ENCODE assay signal across 9 mouse cellular contexts in the genomic region with DNA sequence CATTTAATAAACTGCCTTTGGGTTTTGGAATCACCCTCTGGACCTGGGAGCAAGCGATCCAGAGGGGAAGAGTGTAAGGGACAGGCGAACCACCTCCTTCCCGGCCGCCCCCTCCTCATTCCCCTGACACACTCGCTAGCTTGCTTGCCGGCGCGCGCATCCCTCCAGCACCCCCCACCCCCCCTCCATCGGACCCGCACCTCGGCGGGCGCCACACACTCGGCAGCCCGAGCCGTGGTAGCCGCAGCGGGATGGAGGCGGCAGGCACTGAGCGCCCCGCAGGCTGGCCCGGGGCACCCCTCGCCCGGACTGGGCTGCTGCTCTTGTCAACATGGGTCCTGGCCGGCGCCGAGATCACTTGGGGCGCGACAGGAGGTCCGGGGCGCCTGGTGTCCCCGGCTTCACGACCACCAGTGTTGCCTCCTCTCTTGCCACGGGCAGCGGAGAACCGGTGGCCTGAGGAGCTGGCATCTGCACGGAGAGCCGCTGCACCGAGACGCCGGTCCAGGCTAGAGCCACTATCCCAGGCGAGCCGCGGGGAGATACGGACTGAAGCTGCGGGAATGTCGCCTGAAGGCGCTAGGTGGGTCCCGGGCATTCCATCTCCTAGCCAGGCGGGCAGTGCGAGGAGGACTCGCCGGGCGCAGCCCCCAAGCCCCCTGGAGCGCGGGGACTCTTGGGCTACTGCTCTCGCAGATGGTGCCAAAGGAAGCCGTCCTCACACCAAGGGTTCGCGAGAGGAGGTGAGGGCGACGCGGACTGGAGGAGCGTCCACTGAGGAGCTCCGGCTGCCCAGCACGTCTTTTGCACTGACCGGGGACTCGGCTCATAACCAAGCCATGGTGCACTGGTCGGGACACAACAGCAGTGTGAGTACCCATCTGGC. TPM values are rescaled to one million over a fixed set of nuclear protein-coding genes. Genes with fewer than 3 reads are reported as not detected.
DNase-seq lines count a peak whose midpoint lies in the region; ATAC-seq lines count a peak whose summit lies in the region.
"Had no signal": no experiment of that assay in that cellular context is flagged by ENCODE, and none has a peak within 500 bp of the region (broad histone marks: within the 10 kb centered on the region; RNA-seq: fewer than 3 reads in every experiment).

A gene (plus strand): TSS at position 97 of the 886 bp plus-strand sequence.

- no peaks in the 10 kb centered on the region for H3K36me3 ChIP-seq in heart, embryonic 12.5 days
- no peaks in the 10 kb centered on the region for H3K36me3 ChIP-seq in neural tube, embryonic 13.5 days

- peak within 1 kb of the TSS; percentile 65 for H3K9ac ChIP-seq in heart, embryonic 12.5 days
- peak within 1 kb of the TSS; percentile 83 for H3K9ac ChIP-seq in neural tube, embryonic 13.5 days

- intact Hi-C loops in heart, postnatal 10 days (cut with DNase I) = loop anchor here (2.0 kb wide), 1 partner anchor 185 kb away; no protein-coding TSS in a partner anchor
- intact Hi-C loops in left cerebral cortex, postnatal 4 days (cut with DNase I) = loop anchor here (2.0 to 10.0 kb wide), 2 partner anchors 187 to 1059 kb away; no protein-coding TSS in a partner anchor

- ATAC-seq in heart, embryonic 12.5 days (ENCODE audit: insufficient number of reproducible peaks, low FRiP score) = peak; percentile 65
- ATAC-seq in frontal cortex, adult (ENCODE audit: low TSS enrichment) = peak; percentile 31
- ATAC-seq in neural tube, embryonic 13.5 days (ENCODE audit: low read depth) = peak; percentile 74
- ATAC-seq in erythroblast, adult 5-6 weeks (replicated peaks; ENCODE audit: low FRiP score, poor library complexity, severe bottlenecking) = no peak

- H3K27ac ChIP-seq in heart, embryonic 12.5 days (ENCODE audit: poor library complexity, severe bottlenecking) = no peak within 1 kb of the TSS
- peak within 1 kb of the TSS; percentile 87 for H3K27ac ChIP-seq in neural tube, embryonic 13.5 days (replicated peaks)

- H3K4me1 ChIP-seq in heart, embryonic 12.5 days (replicated peaks) = peaks cover 24% of the 10 kb centered on the region
- H3K4me1 ChIP-seq in neural tube, embryonic 13.5 days (replicated peaks) = peaks cover 54% of the 10 kb centered on the region

- peak within 1 kb of the TSS; percentile 100 for H3K4me2 ChIP-seq in heart, embryonic 12.5 days
- peak within 1 kb of the TSS; percentile 96 for H3K4me2 ChIP-seq in neural tube, embryonic 13.5 days

- peaks cover 75% of the 10 kb centered on the region for H3K27me3 ChIP-seq in heart, embryonic 12.5 days (replicated peaks)
- peaks cover 30% of the 10 kb centered on the region for H3K27me3 ChIP-seq in neural tube, embryonic 13.5 days
- H3K27me3 ChIP-seq: CH12.LX had no signal

- WGBS in heart, embryonic 12.5 days = under 1% methylated on average over 70 of the region's 70 CpGs
- WGBS in neural tube, embryonic 13.5 days = under 1% methylated on average over 70 of the region's 70 CpGs

- H3K9me3 ChIP-seq in heart, embryonic 12.5 days (replicated peaks) = no peaks in the 10 kb centered on the region
- no peaks in the 10 kb centered on the region for H3K9me3 ChIP-seq in neural tube, embryonic 13.5 days

- no peak for DNase-seq in heart, postnatal 10 days
- peak; percentile 26 for DNase-seq in Muller cell, postnatal 12 days (ENCODE audit: inconsistent ontology term)
- peak; percentile 47 for DNase-seq in left cerebral cortex, postnatal 4 days
- no peak for DNase-seq in spleen, postnatal 10 days (ENCODE audit: low spot score in 2 of 2)

- peak within 1 kb of the TSS; percentile 60 for H3K4me3 ChIP-seq in heart, embryonic 12.5 days
- H3K4me3 ChIP-seq in neural tube, embryonic 13.5 days = peak within 1 kb of the TSS; percentile 69

RNA-seq across cellular contexts. Expression of the gene that starts here (rescaled TPM):
- polyA plus RNA-seq in heart, embryonic 12.5 days (2016; fragmentation: Nextera tagmentation; extraction: Ambion mirVana) = 0.46 TPM in 2 replicates
- total RNA-seq in heart, postnatal 10 days (2021) = under 1 TPM; 0.07 TPM
- total RNA-seq in left cerebral cortex, postnatal 4 days (2021) = 10 to 100 TPM; 15.8 to 20.9 TPM
- 12.0 and 12.7 TPM in 2 replicates for polyA plus RNA-seq in neural tube, embryonic 13.5 days (2015; fragmentation: Nextera tagmentation; extraction: Ambion mirVana)
- total RNA-seq in erythroblast, adult 5-6 weeks (2015; ENCODE audit: low replicate concordance) = not detected in 2 replicates
- not detected in 2 replicates for total RNA-seq in erythroblast, adult 5-6 weeks (2017; ENCODE audit: low replicate concordance)
- total RNA-seq: CH12.LX had no signal

Comparison
In these comparisons a context has a peak if more than half of its experiments do, and no peak if none do; other contexts are left out.
1. RNA of the gene that starts here (total RNA-seq): 15.8 to 20.9 TPM in left cerebral cortex, postnatal 4 days; 0.07 TPM in heart, postnatal 10 days and not detected in erythroblast, adult 5-6 weeks; every median in the first group is over 10 times any median in the second.
2. Peak in ATAC-seq, H3K4me3 ChIP-seq, H3K9ac ChIP-seq and H3K4me2 ChIP-seq in heart, embryonic 12.5 days; RNA of the gene not detected or under 1 TPM.
3. DNase-seq: peak in Muller cell, postnatal 12 days (single experiment) and left cerebral cortex, postnatal 4 days (single experiment); none in heart, postnatal 10 days (0 of 2) and spleen, postnatal 10 days (0 of 2).